Mouse (Mus musculus): ENCODE data around the gene Ppdpf.
"Not testable (repeated sequence)": the region's sequence is repeated elsewhere in the genome, so short reads cannot be mapped to it uniquely, and the experiment has no call there.

The Ppdpf gene

DNA sequence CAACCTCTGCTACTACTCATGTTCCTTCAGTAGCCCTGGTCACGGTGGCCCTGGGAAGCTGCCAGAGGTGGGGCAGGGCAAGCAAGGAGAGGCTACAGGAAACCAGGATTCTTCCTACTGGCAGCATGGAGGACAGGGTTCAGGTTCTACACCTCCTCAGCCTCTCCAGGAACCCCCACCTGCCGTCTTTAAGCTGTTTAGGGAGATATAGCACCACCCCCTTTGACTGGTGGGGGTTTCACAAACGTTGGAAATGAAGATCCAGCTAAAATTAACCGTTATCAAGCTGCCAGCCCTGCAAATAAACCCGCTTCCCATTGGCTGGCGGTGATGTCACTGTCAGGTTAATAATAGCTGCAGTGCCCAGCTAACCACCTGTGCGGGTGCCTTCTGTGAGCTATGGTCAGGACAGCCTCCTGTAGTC is 27.9 kb upstream of the Ppdpf start:
- peak; percentile 18 for DNase-seq (ENCODE audit: low read depth, low spot score)

DNA sequence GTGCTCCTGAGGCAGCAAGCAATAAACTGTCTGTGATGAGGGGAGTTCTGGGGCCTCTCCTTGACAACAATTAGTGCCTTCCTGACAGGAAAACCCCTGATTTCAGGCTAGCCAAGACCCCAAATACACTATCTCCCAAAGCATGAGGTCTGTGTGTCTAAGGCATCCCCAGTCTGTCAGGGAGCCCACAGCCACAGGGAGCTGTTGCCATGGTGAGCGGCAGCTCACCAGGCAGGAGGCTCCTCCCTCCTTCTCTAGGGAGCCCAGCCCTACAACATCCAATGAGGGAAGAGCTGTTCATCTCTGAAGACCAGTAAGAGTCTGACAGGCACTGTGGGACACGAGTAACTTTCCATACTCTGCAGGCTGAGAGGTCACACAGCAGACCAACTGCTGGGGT is 27.3 kb upstream of the Ppdpf start:
- no peak for DNase-seq (ENCODE audit: low read depth, low spot score)

DNA sequence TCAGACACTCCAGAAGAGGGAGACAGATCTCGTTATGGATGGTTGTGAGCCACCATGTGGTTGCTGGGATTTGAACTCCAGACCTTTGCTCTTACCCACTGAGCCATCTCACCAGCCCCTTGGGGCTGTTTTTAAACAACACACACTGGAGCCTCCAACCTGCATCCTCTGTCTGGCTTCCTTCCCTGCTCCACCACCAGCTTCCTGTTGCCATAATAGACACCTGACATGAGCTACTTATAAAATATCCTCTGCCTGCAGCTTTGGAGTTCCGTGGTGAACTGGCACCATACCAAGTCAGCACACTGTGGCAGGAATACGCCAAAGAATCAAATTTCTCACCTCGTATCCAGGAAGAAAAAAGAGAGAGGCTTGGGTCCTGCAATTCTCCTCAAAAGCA is 26.2 kb upstream of the Ppdpf start:
- no peak for DNase-seq (ENCODE audit: low read depth, low spot score)

DNA sequence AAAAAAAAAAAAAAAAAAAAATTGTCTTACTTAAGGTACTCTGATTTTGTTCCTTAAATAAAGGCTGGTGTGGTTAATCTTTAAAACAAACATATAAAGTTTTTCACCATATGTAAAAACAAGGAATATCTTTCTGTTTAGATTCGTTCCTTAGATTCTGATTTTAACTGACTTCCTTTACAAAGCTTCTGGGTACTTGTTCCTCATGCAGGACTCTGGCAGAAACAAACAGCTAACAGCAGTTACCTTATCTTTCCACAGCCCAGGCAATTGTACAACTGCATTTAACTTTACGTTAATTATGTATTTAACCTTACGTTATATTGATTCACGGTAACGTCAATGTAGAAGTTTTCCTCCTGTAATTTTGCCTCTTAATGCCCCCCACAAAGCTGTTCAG is 20.6 kb upstream of the Ppdpf start:
- no peak for DNase-seq (ENCODE audit: low read depth, low spot score)

DNA sequence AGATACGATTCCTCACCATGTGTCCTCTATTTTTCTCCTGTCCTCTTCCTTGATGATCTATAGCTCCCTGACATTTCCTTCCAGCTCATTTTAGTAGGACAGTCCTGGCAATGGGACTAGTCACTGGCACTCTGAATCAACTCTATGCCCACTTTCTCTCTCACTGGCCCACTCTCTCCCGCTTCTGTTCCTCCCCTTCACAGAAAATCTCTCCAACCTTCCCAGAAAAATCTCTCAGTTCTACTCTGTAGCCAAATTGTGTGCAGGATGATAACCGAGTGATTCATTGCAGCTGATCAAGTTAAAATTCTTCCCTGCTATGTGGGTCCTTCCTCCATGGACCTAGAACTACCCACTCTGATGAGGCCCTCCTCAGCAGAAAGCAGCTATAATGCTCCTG is 12.4 kb upstream of the Ppdpf start:
- DNase-seq (ENCODE audit: low read depth, low spot score): no peak

DNA sequence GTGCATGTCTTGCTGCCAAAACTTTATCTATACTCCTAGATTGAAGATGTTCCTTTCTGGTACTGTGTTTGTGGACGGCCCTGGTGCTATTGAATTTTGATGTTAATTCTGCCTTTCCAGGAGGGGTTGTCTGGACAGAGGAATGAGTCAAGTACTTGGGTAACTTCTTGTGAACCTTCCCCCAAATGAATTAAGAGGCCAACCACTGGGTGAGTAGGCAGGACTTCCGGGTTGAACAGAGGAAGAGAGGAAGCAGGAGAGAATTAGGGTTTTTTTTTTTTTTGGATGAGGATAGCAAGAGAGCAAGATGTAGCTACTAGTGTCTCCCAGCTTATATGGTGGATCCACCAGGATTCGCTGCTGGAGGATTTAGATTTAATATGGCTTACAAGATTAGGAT is 9.0 kb upstream of the Ppdpf start:
- DNase-seq (ENCODE audit: low read depth, low spot score): no peak

DNA sequence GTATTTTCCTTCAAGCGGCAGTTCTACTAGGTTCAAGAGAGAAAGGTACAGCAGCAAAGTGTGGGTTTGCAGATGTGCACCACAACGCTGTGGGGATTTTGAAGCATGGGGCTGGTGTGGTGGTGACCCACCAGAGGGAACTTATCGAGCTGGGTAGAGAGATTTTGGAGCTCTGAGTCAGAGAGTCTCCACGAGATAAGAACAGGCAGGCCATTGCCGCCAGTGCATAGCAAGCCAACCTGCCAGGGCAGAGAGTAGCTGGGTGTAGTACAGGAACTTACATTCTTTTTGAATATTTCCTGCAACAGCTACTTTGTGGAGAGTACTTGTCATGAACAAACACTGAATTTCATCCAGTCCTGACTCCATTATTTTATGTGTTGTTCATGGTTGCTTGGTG is 8.6 kb upstream of the Ppdpf start:
- DNase-seq (ENCODE audit: low read depth, low spot score): no peak

DNA sequence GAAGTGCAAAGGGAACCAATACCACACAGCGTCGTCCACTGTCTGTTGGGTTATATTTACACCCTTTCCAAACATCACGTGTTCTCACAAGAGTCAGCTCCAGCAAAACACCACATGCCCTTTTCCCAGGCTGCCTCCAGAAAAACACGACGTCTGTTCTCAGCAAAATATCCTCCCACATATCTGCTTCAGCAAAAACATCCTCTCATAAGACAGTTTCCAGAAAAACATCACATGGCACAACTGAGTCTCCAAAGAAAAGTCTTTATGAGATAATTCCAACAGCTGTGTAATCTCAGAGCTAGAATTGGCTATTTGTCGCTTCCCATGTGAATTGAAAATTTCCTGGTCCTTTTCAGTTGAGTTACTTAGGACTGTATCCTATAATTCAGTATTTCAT is 6.1 kb upstream of the Ppdpf start:
- DNase-seq (ENCODE audit: low read depth, low spot score): no peak

DNA sequence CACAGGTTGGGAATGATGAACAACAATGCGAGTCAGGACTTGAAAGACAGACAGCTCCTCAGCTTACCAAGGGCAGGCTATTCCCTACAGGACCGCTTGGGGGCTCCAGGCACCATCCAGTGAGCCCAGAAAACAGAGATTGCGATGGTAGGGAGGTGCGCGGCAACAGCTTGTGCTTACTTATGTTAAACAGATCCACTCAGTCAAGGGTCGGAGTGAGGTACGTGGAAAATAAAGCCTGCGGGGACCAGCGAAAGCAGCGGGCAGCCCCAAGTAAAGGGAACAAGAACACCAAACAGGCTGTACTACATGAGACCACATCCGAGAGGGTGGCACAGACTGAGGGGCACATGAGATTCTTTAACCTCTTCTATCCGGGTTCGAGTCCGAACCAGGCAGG is 412 bp upstream of the Ppdpf start:
- DNase-seq (ENCODE audit: low read depth, low spot score): peak; percentile 90

DNA sequence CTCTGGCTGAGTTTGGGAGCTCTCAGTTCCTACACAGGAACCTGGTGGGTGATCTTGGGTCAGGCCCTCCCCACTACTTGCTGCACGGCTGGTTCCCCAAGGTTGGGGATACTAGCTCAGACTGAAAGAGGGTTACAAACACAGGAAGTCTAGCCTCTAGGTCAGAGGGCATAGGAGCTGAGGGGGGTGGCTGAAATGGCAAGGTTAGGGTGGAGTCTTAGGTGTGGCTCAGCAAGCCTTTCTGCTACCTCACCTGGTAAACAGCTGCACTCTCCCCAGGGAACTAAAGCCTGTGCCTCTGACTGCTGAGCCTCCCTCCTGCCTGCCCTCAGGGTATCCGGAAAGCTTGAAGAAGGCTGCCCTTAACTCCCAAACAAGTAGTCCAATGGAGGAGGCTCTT is 1.6 kb downstream of the Ppdpf start:
- peak; percentile 85 for DNase-seq (ENCODE audit: low read depth, low spot score)

DNA sequence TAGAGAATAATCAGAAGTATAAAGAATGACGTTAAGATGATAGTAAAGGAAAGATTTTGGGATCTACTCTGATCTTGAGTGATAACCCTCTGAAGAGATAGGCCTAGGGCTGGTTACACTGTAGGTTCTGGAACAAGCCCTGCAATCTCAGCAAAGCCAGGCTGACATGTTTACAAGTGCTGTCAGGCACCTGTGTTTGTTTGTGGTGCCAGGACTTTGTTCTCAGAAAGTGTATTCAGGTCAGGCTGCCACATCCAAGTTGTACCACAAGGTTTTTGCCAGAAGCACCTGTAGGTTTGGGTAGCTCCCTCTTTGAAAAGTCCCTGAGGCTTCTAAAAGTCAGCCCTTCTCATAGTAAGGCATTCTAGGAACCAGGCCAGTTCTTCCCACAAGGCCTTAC is 2.3 kb downstream of the Ppdpf start:
- no peak for DNase-seq (ENCODE audit: low read depth, low spot score)

DNA sequence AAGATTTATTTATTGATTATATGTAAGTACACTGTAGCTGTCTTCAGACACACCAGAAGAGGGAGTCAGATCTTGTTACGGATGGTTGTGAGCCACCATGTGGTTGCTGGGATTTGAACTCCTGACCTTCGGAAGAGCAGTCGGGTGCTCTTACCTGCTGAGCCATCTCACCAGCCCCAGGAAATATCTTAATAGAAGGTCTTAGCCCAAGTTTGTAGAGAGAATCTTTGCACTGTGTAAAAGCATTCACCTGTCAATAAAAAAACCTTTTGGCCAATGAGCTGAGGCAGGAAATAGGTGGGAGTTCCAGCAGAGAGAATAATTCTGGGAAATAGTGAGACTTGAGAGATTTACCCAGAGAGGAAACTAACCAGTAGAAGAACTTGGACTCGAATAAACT is 4.3 kb downstream of the Ppdpf start:
- not testable (repeated sequence) for DNase-seq (ENCODE audit: low read depth, low spot score)

DNA sequence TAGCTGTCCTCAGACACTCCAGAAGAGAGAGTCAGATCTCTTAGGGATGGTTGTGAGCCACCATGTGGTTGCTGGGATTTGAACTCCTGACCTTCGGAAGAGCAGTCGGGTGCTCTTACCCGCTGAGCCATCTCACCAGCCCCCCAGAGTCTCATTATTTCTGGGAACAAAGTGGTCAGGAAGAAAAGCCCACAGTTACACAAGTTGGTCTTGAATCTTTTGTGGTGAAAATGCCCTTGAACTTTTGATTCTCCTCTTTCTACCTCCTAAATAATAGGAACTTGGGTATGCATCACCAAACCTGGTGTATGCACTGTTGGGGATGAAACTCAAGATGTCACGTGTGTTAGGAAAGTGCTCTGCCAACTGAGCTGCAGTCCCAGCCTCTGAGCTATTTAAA is 4.9 kb downstream of the Ppdpf start:
- DNase-seq (ENCODE audit: low read depth, low spot score): peak; percentile 43

DNA sequence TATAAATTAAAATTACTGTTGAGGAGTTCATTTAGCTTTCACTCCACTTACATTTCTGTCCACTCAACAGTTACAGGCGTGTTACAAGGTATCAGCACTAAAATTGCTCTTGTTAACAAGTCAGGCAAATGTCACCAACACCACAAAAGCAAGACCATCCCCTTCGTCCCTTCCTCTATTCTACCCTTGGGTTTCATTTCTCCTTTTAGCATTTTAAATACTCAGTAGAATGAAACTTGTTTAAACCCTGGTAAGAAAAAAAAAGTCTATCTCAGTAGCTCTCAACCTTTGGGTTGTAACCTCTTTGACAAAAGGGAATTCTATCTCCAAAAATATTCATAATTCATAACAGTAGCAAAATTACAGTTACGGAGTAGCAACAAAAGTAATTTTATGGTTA is 6.0 kb downstream of the Ppdpf start:
- peak; percentile 84 for DNase-seq (ENCODE audit: low read depth, low spot score)

DNA sequence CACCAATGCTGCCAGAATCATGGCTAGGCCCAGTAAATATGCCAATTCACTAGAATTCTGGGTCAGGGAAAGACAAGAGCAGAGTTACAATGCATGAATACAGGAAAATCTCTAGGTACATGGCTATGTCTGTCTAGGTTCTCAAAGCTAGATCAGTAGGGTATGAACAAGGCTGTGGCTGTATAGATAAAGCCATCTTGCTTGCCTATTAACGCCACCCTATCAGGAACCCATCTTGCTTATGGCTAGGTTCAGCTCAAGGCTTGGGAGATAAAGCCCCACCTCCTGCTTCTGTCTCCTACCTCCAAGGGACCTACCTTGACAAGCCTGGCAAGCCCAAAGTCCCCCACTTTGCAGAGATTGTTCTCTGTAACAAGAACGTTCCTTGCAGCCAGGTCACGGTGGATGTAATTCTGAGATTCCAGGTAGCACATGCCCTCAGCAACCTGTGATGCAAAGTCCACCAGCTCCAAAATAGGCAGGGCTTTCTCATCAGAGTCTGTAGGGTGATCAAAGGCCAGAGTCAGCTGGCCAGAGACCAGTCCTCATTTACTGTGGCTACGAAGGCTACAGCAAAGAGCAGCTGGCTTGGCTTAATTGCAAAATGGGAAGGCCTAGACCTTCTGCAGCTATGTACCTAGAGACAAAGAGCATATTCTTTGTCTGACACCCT is 9.7 kb downstream of the Ppdpf start:
- DNase-seq (ENCODE audit: low read depth, low spot score): no peak

DNA sequence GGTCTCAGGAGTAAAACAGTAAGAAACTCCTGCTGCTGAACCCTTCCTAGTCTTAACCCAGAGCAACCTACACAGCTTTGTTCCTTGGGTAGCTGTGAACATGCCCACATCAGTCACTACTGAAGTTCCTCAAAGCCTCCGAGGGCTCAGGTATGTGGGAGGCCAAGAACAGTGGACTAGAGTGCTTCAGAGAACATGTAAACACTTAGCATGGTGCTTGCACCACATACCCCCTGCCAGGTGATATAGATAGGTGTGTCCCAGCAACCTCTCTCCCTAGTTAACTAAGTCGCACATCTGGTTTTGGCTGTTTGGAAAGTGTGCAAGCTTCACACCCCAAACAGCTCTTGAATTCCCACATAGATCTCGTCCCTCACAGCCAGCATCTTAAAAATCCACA is 14.6 kb downstream of the Ppdpf start:
- no peak for DNase-seq (ENCODE audit: low read depth, low spot score)

DNA sequence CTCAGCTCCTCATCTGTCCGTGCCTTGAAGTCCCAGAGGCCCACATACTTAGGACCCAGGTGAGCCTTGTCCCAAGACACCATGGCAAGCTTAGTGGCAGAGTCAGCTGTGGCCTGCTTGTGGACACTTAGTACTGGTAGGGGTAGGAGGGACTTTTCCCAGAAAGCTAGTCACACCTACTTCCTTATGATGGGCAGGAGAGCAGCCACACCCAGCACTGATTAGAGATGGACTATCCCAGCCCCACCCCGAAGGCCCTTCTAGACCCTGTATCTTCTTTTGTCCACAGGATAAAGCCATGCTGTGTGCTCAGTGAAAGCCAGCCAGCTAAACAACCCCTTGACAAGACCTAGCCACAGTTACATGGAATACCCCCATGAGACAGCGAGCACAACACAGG is 15.4 kb downstream of the Ppdpf start, which contains the start of gene Ptk6:
Gene Ptk6, minus strand, starts transcription at position 368 of the 400 bp plus-strand sequence.
- DNase-seq (ENCODE audit: low read depth, low spot score): no peak

DNA sequence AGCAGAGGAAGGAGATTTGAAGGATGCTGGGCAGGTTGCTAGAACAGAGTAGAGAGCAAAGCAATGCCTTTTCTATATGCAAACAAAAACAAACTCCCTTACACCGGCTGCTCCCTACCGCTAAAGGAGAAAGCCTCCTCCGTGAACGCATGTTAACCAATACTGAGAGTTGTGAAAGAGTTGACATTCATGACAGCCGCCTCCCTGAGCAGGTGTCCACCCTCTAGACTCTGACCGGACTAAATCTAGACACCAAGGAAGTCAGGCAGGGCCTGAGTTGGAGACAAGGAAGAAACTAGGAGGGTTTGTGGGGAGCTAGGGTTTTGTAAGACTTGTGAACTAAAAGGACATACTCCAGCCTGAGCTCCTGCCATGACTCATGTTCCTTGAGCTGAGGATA is 15.8 kb downstream of the Ppdpf start:
- no peak for DNase-seq (ENCODE audit: low read depth, low spot score)

DNA sequence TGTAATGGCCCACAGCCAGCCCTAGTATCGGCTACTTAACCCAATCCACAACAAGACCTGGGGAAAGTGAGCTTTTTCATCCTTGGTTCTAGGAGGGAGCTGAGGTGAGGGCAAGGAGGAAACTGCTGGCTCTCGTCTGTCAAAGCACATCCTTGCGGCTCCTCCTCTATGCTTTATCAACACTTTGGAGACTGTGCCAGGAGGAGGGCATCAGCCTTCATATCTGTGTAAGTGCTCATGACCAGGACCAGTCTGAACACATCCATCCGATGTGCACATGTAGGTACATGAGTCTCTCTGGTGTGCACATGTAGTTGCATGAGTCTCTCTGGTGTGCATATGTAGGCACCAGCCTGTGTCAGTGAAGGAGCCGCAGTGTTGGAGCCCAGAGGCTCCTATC is 18.6 kb downstream of the Ppdpf start:
- DNase-seq (ENCODE audit: low read depth, low spot score): no peak

DNA sequence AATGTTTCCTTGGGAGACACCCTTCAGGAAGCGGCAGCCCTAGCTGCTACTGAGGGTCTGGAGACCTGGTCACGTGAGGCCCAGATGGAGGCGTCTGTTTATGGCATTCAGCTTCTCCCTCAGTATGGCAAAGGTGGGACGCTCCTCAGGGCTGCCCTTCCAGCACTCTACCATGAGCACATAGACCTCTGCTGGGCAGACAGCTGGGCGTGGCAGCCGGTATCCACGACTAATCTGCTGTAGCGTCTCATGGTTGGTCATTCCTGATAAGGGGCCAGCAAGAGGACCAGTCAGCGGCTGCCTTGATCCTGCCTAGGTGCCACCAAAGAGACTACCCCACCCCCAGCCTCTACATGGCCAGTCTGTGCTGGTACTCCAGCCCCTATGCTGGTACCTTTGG is 19.1 kb downstream of the Ppdpf start:
- DNase-seq (ENCODE audit: low read depth, low spot score): no peak

DNA sequence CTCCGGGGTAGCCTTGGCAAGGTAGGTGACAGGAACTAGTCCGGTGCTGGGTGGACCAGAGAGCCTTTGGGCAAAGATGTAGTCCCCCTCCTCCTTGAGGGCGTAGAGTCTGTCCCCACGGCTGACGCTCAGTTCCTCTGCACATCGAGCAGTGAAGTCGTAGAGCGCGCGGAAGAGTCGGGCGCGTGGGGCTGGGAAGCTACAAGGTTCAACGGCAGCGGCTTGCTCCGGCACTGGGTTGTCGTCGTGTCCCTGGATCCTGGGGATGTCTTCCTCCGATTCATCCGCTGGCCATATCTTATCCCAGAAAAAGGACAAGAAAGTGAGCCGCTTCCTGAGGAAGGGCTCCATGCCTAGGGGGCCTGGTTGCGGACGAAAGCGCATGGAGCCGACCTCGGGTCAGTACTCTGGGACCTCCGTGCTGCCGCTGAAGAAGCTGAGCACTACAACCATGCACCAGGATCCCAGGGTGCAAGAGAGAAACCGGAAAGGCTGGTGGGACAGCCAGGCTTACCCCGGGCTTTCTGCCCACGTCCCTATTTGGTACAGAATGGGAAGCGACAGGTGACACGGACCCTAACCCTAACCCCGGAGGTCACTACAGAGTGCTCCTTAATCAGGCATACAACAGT is 25.5 kb downstream of the Ppdpf start:
- no peak for DNase-seq (ENCODE audit: low read depth, low spot score)

DNA sequence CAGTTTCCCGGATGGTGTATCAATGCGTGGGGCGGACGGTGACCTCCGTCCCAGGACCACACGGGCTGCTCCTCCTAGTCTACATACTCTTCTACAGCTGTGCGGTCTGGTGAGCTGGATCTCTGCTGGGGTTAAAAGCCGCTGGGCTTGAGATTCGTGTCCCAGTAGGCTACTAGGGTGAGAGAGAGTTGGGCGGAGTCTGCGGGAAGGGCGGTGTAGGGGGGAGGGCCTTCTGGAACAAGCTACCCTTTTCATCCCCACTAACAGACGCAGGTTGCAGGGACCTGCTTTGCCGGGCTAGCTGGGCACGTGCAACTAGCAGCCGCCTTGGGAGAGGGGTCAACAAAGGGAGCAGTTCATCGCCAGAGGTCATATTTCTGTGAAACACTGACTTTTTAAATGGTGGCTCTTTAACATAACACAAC is 26.0 kb downstream of the Ppdpf start, which contains the start of gene Srms:
Gene Srms, minus strand, starts transcription at position 165 of the 425 bp plus-strand sequence.
- DNase-seq (ENCODE audit: low read depth, low spot score): no peak

DNA sequence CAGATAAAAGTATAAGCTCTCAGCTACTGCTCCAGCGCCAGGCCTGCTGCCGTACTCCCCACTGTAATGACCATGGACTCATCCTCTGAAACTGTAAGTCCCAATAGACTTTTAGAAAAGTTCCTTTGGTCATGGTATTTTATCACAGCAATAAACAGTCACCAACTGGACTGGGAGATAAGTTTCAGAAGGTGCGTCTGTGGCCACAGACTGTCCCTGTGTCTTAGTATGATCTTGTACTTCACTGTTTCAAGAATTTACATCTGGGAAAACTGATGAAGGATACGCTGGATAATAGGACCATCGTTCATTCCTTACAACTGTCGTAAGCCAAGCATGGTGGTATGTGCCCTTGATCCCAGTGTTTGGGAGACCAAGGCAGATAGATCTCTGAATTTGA is 29.0 kb downstream of the Ppdpf start:
- DNase-seq (ENCODE audit: low read depth, low spot score): no peak

All from A20 (cell line).